Mouse (Mus musculus): ENCODE measurements around the gene 4931429L15Rik. TPM values are rescaled to one million over a fixed set of nuclear protein-coding genes. Genes with fewer than 3 reads are reported as not detected.

Gene 4931429L15Rik
- polyA plus RNA-seq, 1 experiment from 2014 or later = not detected

GRCm38 (mm10) chr9:46317957-46318356 is 1.8 kb downstream of the 4931429L15Rik start:
- Histone ChIP-seq H3K4me1 (0 out of 2 replicates have a peak, but pooled peaks cover 3% of the 10 kb centered on the region), H3K4me3 (no peak overlapping the region), H3K27ac (no peak overlapping the region), H3K36me3 (no peaks in the 10 kb centered on the region), H3K27me3 (ENCODE audit: insufficient read depth, poor library complexity, severe bottlenecking) (peaks cover 21% of the 10 kb centered on the region; the same call in 1 of the 2 replicates), H3K9me3 (peaks cover 3% of the 10 kb centered on the region; the same call in 1 of the 2 replicates)
- WGBS = 87% methylated on average over 3 of the region's 3 CpGs
- no peak for DNase-seq (ENCODE audit: low spot score)

GRCm38 (mm10) chr9:46316909-46317308 is 2.9 kb downstream of the 4931429L15Rik start:
- H3K27ac ChIP-seq = no peak overlapping the region
- no peaks in the 10 kb centered on the region for H3K36me3 ChIP-seq
- 61% methylated on average over 8 of the region's 8 CpGs for WGBS
- H3K27me3 ChIP-seq (ENCODE audit: insufficient read depth, poor library complexity, severe bottlenecking) = peaks cover 11% of the 10 kb centered on the region; the same call in 1 of the 2 replicates
- 0 out of 2 replicates have a peak, but pooled peaks cover 3% of the 10 kb centered on the region for H3K4me1 ChIP-seq
- H3K4me3 ChIP-seq = no peak overlapping the region
- no peak for DNase-seq (ENCODE audit: low spot score)
- H3K9me3 ChIP-seq = peaks cover 3% of the 10 kb centered on the region; the same call in 1 of the 2 replicates

DNA sequence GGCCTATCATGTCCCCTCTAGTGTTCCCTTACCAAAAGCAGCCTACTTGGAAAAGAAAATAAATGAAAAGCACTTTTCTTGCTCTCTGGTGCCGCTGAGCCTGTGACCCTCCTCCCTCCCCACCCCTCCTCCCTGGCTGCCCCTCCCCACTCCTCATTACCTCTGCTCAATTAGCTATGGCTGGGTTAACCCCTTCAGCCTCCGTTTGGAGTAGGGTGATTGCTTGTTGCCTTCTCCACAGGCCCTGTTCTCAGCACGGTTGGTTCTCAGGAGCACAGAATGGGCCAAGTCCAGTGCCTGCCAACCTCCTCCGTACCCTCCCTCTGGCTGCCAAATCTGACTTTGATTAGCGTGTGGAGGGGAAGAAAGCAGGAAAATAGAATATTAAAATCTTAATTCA is 3.4 kb downstream of the 4931429L15Rik start:
- H3K4me3 ChIP-seq = no peak overlapping the region

DNA sequence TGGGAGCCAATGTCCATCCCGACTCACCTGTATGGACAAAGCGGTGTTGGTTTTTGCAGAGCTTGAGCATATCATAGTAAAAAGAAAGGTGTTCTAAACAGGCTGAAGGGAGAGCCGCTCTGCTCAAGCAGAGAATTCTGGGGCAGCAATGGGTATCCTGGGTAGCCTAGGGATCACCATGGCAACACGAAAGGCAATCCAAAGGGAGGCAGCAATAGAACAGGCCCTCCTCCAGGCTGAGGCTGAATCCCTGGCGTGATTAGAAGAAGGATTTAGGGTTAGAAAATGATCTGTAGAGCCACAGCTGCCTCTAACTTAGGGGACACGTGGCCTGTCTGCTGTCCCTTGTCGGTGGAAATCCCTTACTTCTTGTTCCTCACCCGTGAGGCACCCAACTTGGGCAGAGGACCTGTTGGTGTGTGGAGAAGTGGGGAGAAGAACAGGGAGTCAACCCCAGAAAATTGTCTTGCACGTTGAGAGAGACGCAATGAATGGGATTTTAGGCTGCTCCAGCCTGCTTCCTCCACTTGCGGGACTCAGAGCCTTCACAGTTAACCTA is 3.9 kb downstream of the 4931429L15Rik start:
- Histone ChIP-seq H3K4me1 (0 out of 2 replicates have a peak, but pooled peaks cover 3% of the 10 kb centered on the region), H3K9me3 (peaks cover 3% of the 10 kb centered on the region; the same call in 1 of the 2 replicates), H3K27ac (no peak overlapping the region), H3K4me3 (no peak overlapping the region), H3K36me3 (no peaks in the 10 kb centered on the region), H3K27me3 (ENCODE audit: insufficient read depth, poor library complexity, severe bottlenecking) (0 out of 2 replicates have a peak, but pooled peaks cover 5% of the 10 kb centered on the region)
- DNase-seq (ENCODE audit: low spot score) = no peak
- 53% methylated on average over 11 of the region's 11 CpGs for WGBS

More for the DNA sequence above, 3.4 kb downstream of the 4931429L15Rik start:
- DNase-seq (ENCODE audit: low spot score) = no peak
- Histone ChIP-seq H3K9me3 (peaks cover 3% of the 10 kb centered on the region; the same call in 1 of the 2 replicates), H3K27me3 (ENCODE audit: insufficient read depth, poor library complexity, severe bottlenecking) (0 out of 2 replicates have a peak, but pooled peaks cover 6% of the 10 kb centered on the region), H3K27ac (no peak overlapping the region), H3K36me3 (no peaks in the 10 kb centered on the region), H3K4me1 (0 out of 2 replicates have a peak, but pooled peaks cover 3% of the 10 kb centered on the region)
- 37% methylated on average over 5 of the region's 5 CpGs for WGBS

DNA sequence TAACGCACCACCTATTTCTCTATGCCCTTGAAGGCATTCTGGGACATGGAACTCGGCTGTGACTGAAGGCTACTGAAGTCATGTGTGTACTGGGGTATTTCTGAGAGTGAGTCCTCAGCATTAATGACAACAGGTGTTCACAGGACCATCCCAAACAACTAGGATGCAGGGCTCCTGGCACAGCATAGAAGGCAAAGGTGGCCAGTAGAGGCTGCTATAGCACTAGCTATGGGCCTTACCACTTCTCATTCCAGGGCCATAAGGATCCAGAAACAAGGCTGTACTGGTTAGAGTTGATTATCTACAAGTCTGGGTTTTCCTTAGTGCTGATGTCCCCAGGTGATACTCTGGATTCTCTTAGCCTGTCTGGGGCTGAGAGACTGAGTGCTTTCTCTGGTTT is 4.9 kb downstream of the 4931429L15Rik start:
- no peaks in the 10 kb centered on the region for H3K36me3 ChIP-seq
- DNase-seq (ENCODE audit: low spot score) = no peak
- 45% methylated on average over 2 of the region's 2 CpGs for WGBS
- H3K4me3 ChIP-seq = no peak overlapping the region
- peaks cover 2% of the 10 kb centered on the region; the same call in 1 of the 2 replicates for H3K9me3 ChIP-seq
- H3K27ac ChIP-seq = no peak overlapping the region
- 0 out of 2 replicates have a peak, but pooled peaks cover 3% of the 10 kb centered on the region for H3K4me1 ChIP-seq
- H3K27me3 ChIP-seq (ENCODE audit: insufficient read depth, poor library complexity, severe bottlenecking) = 0 out of 2 replicates have a peak, but pooled peaks cover 5% of the 10 kb centered on the region

- peak; percentile 85 for DNase-seq (ENCODE audit: low spot score)
- H3K9me3 ChIP-seq = no peaks in the 10 kb centered on the region
- H3K4me1 ChIP-seq = 0 out of 2 replicates have a peak, but pooled peaks cover 3% of the 10 kb centered on the region
- 6% methylated on average over 4 of the region's 4 CpGs for WGBS
- H3K27me3 ChIP-seq (ENCODE audit: insufficient read depth, poor library complexity, severe bottlenecking) = 0 out of 2 replicates have a peak, but pooled peaks cover 5% of the 10 kb centered on the region
- H3K4me3 ChIP-seq = no peak overlapping the region
- H3K27ac ChIP-seq = no peak overlapping the region
- H3K36me3 ChIP-seq = no peaks in the 10 kb centered on the region
Observed at GRCm38 (mm10) chr9:46314507-46314906, 5.3 kb downstream of the 4931429L15Rik start.

GRCm38 (mm10) chr9:46309121-46309520 is 10.7 kb downstream of the 4931429L15Rik start:
- H3K27me3 ChIP-seq (ENCODE audit: insufficient read depth, poor library complexity, severe bottlenecking) = peaks cover 13% of the 10 kb centered on the region
- H3K36me3 ChIP-seq = no peaks in the 10 kb centered on the region
- no peak overlapping the region for H3K4me3 ChIP-seq
- no peak for DNase-seq (ENCODE audit: low spot score)
- no peaks in the 10 kb centered on the region for H3K9me3 ChIP-seq
- 13% methylated on average over 7 of the region's 7 CpGs for WGBS
- no peak overlapping the region for H3K27ac ChIP-seq
- peaks cover 8% of the 10 kb centered on the region; the same call in 1 of the 2 replicates for H3K4me1 ChIP-seq

- H3K9me3 ChIP-seq = no peaks in the 10 kb centered on the region
- WGBS = 10% methylated on average over 2 of the region's 2 CpGs
- no peak for DNase-seq (ENCODE audit: low spot score)
Observed at GRCm38 (mm10) chr9:46302142-46302541, 17.6 kb downstream of the 4931429L15Rik start.

GRCm38 (mm10) chr9:46298381-46298780 is 21.4 kb downstream of the 4931429L15Rik start:
- 71% methylated on average over 4 of the region's 4 CpGs for WGBS
- no peaks in the 10 kb centered on the region for H3K4me1 ChIP-seq
- peaks cover 57% of the 10 kb centered on the region for H3K36me3 ChIP-seq

More at GRCm38 (mm10) chr9:46302142-46302541, 17.6 kb downstream of the 4931429L15Rik start:
- Histone ChIP-seq H3K4me3 (no peak overlapping the region), H3K36me3 (peaks cover 25% of the 10 kb centered on the region), H3K4me1 (no peaks in the 10 kb centered on the region), H3K27ac (no peak overlapping the region), H3K27me3 (ENCODE audit: insufficient read depth, poor library complexity, severe bottlenecking) (no peaks in the 10 kb centered on the region)

DNA sequence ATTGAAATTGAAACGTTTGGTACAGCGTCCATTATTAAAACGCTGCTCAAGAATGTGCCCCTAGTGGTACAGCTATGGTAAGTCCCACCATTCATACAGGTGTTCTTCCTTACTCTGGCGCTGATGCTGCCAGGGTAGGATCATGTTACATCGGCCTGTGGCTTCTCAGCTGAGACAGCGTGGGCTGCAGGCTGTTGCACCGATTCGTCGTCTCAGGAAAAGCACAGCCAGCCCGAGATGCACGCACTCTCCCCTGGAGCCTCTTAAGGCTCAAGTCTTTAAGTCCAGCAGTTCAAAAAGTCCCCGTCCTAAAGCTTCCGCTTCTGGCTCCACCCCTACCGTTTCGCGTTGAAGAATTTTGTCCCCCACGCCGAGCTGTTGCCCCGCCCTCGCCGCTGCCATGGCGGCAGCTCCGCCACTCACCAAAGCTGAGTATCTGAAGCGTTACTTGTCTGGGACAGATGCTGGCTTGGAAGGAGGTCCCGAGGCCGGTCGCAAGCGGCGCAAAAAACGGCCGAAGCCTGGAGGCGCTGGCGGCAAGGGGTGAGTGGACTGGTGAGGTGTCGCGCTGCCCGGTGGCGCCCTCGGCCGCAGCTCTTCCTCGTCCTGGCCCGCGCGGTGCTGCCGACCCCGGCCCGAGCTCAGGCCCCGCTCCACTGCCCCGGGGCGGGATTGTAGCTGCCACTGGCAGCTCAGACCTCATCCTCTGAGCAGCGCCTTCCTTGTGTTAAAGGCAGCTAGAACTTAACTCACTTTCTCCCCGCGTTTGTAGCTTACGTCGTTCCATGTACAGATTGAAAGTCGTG is 37.0 kb downstream of the 4931429L15Rik start, which contains the start of gene Bud13:
Gene Bud13, plus strand, starts transcription at position 378 of the 806 bp plus-strand sequence.
- Histone ChIP-seq H3K27me3 (ENCODE audit: insufficient read depth, poor library complexity, severe bottlenecking) (no peaks in the 10 kb centered on the region), H3K4me3 (peak within 1 kb of the TSS; percentile 84), H3K27ac (peak within 1 kb of the TSS; percentile 92), H3K9me3 (no peaks in the 10 kb centered on the region), H3K4me1 (peaks cover 7% of the 10 kb centered on the region), H3K36me3 (peaks cover 55% of the 10 kb centered on the region)
- under 1% methylated on average over 55 of the region's 55 CpGs for WGBS
- DNase-seq (ENCODE audit: low spot score) = peak; percentile 95

More at GRCm38 (mm10) chr9:46298381-46298780, 21.4 kb downstream of the 4931429L15Rik start:
- no peak for DNase-seq (ENCODE audit: low spot score)
- Histone ChIP-seq H3K27me3 (ENCODE audit: insufficient read depth, poor library complexity, severe bottlenecking) (no peaks in the 10 kb centered on the region), H3K9me3 (no peaks in the 10 kb centered on the region), H3K4me3 (no peak overlapping the region), H3K27ac (no peak overlapping the region)

- Histone ChIP-seq H3K4me1 (peaks cover 23% of the 10 kb centered on the region), H3K27ac (no peak overlapping the region), H3K9me3 (no peaks in the 10 kb centered on the region), H3K36me3 (peaks cover 47% of the 10 kb centered on the region), H3K27me3 (ENCODE audit: insufficient read depth, poor library complexity, severe bottlenecking) (peaks cover 22% of the 10 kb centered on the region), H3K4me3 (no peak overlapping the region)
- 74% methylated on average over 9 of the region's 9 CpGs for WGBS
- no peak for DNase-seq (ENCODE audit: low spot score)
Observed at GRCm38 (mm10) chr9:46274494-46274893, 45.3 kb downstream of the 4931429L15Rik start.

DNA sequence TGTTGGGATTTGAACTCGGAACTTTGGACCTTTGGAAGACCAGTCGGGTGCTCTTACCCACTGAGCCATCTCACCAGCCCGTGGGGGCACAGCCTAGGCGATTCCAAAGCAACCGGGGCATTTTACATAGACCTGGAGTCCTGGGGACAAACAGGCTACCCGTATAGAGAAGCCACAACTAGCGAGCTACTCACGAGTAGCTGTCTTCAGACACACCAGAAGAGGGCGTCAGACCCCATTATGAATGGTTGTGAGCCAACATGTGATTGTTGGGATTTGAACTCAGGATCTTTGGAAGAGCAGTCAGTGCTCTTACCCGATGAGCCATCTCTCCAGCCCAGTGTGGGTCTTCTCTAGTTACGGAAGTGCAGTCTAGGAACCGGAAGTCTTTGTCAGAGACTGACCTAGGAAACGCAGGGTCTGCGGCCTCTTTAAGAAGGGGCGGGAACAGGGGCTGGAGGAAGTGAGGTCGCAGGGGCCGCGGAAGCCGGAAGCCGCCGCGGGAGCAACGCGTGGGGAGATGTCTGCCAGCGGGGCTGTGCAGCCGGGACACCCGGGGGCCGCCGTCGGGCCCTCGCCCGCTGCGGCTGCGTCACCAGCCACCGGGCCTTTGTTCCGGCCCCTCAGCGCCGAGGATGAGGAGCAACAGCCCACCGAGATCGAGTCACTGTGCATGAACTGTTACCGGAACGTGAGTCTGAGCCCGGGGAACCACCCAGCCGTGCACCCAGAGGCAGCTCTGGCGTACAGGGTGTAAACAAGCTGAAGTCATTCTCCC is 46.9 kb downstream of the 4931429L15Rik start, which contains the start of gene Zpr1:
Gene Zpr1, plus strand, starts transcription at position 388 of the 778 bp plus-strand sequence.
- peak; percentile 95 for DNase-seq (ENCODE audit: low spot score)
- peak within 1 kb of the TSS; percentile 96 for H3K4me3 ChIP-seq
- H3K4me1 ChIP-seq = peaks cover 23% of the 10 kb centered on the region
- peaks cover 37% of the 10 kb centered on the region for H3K36me3 ChIP-seq
- WGBS = 5% methylated on average over 45 of the region's 45 CpGs
- peak within 1 kb of the TSS; percentile 82 for H3K27ac ChIP-seq
- H3K9me3 ChIP-seq = no peaks in the 10 kb centered on the region
- H3K27me3 ChIP-seq (ENCODE audit: insufficient read depth, poor library complexity, severe bottlenecking) = peaks cover 38% of the 10 kb centered on the region
